Mouse (Mus musculus) left cerebral cortex, postnatal 25 days (tissue): ENCODE results near the gene Slc13a5. TPM values are rescaled to one million over a fixed set of nuclear protein-coding genes. Genes with fewer than 3 reads are reported as not detected.

Experiments
- DNase-seq, 2 experiments: peaks; one replicate each; pipeline ENCODE4 v3.0.0; 2022; ENCODE audit warnings: low spot score in 2 of 2, mixed read lengths in 1 of 2
- intact Hi-C: fragments of 180-260 bp; cut with DNase I; formaldehyde crosslinking; loops from one replicate; pipeline ENCODE4 v1.15.1; 2025
- total RNA-seq, 2 experiments: library from RNA; stranded (reverse); gene quantifications; 2 replicates each; pipeline ENCODE4 v1.2.3; 2021

Slc13a5 gene
- total RNA-seq, 2 experiments from 2014 or later = 18.0 to 19.6 TPM

- peak; percentile 95 to 98 for DNase-seq
- intact Hi-C loops = no loop called here
Observed at GRCm38 (mm10) chr11:72214591-72215409, 52.2 kb downstream of the Slc13a5 start.

DNA sequence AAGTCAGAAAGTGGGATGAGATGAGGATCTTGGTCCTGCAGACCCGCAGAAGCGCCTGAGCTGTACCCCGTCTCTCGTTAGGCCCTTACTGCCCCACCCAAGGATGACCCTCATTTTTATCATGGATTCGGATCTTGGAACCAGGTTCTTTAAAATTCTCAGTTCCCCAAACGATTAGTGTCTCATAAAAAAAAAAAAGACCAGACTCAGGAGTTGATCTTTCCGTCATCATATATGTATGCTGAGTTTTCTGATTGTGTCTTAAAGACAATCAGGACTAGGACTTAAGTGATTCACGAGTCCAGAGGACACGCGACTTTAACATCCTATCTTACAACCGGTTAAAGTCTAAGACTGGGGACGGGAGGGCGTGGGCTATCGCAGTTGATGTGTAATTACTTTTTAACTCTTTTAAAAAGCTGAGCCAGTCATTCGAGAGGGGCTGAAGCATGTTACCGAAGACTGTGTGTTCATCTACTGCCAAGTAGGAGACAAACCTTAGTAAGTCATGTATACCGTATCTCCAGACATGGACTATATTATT lies 59.1 kb downstream of the Slc13a5 start:
- intact Hi-C loops = loop anchor here (2.0 kb wide), 1 partner anchor 155 kb away; no protein-coding TSS in a partner anchor
- DNase-seq = no peak

GRCm38 (mm10) chr11:72207204-72207833 lies 59.7 kb downstream of the Slc13a5 start, which contains the start of the genes 4933427D14Rik and Txndc17:
Gene 4933427D14Rik, minus strand, starts transcription at chr11:72207459.
Gene Txndc17, plus strand, starts transcription at chr11:72207547.
- peak; percentile 89 to 93 for DNase-seq
- intact Hi-C loops = loop anchor here (2.0 kb wide), 1 partner anchor 155 kb away; no protein-coding TSS in a partner anchor

DNA sequence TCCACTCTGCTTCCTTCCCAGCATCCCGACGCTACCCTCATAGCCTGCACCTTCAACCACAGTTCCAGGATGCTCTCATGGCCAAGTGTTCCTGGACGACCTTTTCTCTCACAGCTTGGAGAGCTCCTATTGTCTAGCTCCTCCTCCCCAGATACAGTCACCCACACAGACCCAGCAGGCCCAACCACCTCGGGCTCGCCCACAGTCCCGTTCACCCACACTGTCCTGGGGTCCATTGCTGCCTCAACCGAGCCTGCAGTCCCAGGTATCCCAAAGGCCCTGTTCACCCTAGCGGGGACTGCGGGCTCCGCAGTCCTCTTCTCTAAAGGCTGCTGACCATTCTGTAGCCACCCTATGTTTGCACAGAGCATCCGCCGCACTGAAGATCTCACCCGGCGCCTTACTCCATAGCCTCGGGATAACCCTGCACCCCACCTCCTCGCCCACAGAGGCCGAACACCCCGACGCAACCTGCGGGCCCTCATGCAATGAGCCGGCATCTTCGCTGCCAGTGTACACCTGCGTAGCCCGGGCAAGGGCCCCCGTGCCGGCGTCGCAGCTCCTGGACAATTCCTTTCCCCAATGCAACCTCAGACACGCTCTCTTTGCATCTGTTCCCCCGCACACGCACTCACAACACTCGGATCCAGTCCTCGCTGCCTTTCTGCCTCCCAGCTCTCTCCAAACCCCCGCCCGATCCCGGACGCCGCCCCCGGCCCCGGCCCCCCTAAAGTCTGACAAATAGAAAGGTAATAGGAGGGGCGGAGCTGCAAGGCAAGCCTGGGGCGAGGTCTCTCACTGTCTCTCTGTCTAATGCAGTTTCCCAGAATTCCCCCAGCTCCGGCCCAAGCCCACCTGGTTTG lies 60.5 kb downstream of the Slc13a5 start, which contains the start of gene Gm43951:
TSS of gene Gm43951 (minus strand) at position 500 of the 863 bp plus-strand sequence.
- peak in 1 of 2 experiments; percentile 53 for DNase-seq
- intact Hi-C loops = loop anchor here (2.0 kb wide), 1 partner anchor 154 kb away; no protein-coding TSS in a partner anchor

DNA sequence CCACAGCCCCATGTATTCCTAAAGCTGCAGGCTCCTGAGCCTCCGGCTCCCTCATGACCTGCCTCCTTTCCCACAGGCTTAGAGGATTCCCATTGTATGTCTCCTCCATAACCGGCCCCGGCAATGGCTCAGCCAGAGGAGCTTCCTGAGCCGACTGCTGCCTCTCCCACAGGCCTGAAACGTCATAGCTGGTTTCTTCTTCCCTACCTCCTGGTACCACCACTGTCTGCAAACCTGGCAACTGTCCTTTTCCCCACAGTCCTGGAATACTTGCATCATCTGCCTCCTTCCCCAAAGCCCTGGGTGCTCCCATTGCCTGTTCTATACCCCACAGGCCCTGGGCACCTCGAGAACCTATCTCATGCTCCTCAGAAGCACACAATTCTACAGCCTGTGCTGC lies 61.8 kb downstream of the Slc13a5 start:
- peak in 1 of 2 experiments; percentile 61 for DNase-seq

DNA sequence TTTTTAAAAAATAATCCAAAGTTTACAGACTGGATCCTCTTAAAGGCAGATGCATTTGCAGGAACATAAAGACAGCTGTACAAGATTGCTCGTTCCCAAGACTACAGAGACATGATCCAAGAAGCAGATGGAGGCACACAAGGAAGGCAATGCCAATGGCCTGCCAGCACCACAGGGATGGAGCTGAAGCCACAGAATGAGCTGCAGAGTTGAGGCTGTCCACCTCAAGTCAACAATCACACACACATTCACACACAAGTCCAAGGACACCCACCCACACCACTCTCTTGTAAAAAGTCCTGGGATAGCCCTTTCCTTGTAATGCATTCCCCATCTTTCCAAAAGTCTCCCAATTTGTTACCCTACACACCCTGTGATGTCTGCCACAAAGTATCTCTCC lies 63.6 kb downstream of the Slc13a5 start:
- no peak for DNase-seq
- intact Hi-C loops = no loop called here

More for the DNA sequence above, 61.8 kb downstream of the Slc13a5 start:
- intact Hi-C loops = no loop called here

DNA sequence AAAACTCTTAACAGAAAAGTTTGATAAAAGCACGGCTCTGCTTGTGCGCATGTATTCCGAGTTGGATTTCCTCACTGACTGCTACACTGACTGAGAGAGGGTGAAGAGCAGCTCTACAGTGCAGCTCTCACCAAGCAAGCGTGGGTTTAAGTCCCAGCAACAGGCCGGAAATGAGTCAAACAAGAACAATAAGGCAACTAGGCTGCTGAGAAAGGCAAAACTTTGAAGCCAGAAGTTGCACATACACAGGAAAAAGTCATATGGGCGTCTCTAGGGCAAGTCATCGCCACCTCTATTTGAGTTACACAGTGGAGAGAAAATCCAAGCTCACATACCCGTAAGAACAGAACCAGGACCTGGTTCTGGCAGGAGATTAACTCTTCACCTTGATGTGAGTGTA lies 70.5 kb downstream of the Slc13a5 start:
- no peak for DNase-seq
- intact Hi-C loops = no loop called here

GRCm38 (mm10) chr11:72194259-72194658 lies 72.8 kb downstream of the Slc13a5 start:
- no peak for DNase-seq
- intact Hi-C loops = no loop called here

Other genes with a start within 250 kb of the Slc13a5 start
- under 1 TPM in 1 of 2 experiments, not detected in 1; 0.14 TPM for gene Aipl1, start 229.7 kb downstream of the Slc13a5 start, total RNA-seq
- gene Pimreg, start 225.2 kb downstream of the Slc13a5 start, total RNA-seq = under 1 TPM; 0.25 to 0.53 TPM
- gene Pitpnm3, start 131.4 kb downstream of the Slc13a5 start, total RNA-seq = 10 to 100 TPM; 72.4 to 78.6 TPM
- 10 to 100 TPM; 11.9 to 13.5 TPM for gene Gm43951, start 60.4 kb downstream of the Slc13a5 start, total RNA-seq
- gene 4933427D14Rik, start 59.8 kb downstream of the Slc13a5 start, total RNA-seq = 10 to 100 TPM; 29.7 to 30.1 TPM
- gene Txndc17, start 59.7 kb downstream of the Slc13a5 start, total RNA-seq = 10 to 100 TPM; 30.6 to 32.3 TPM
- 10 to 100 TPM; 12.1 to 15.9 TPM for gene Med31, start 51.6 kb downstream of the Slc13a5 start, total RNA-seq
- gene Xaf1, start 34.4 kb upstream of the Slc13a5 start, total RNA-seq = 1 to 10 TPM; 3.9 TPM
- gene Fbxo39, start 47.2 kb upstream of the Slc13a5 start, total RNA-seq = not detected
- gene Tekt1, start 95.2 kb upstream of the Slc13a5 start, total RNA-seq = 1 to 10 TPM; 2.1 to 2.6 TPM
- gene Smtnl2, start 144.5 kb upstream of the Slc13a5 start, total RNA-seq = 1 to 10 TPM in 1 of 2 experiments, under 1 TPM in 1; 0.96 to 1.4 TPM
- gene Ggt6, start 168.3 kb upstream of the Slc13a5 start, total RNA-seq = not detected
- gene Mybbp1a, start 174.1 kb upstream of the Slc13a5 start, total RNA-seq = 10 to 100 TPM; 49.4 to 54.6 TPM
- gene Spns2, start 222.7 kb upstream of the Slc13a5 start, total RNA-seq = 10 to 100 TPM; 58.0 to 58.3 TPM